Mouse (Mus musculus) stomach, postnatal 0 days (tissue): Measurements from ENCODE around the gene Arhgap15. TPM values are rescaled to one million over a fixed set of nuclear protein-coding genes. Genes with fewer than 3 reads are reported as not detected.

Experiments
- ATAC-seq: fragments of 200-750 bp; cut with Nextera tagmentation; 2 replicates; pipeline ENCODE4 v1.8.0; 2017; ENCODE audit not compliant: low FRiP score, low TSS enrichment
- DNase-seq: peaks from one replicate; pipeline ENCODE4 v3.0.0-alpha.2; 2016; ENCODE audit warnings: low spot score
- H3K27ac ChIP-seq: fragments of 300-500 bp; sonication (generic); replicated peaks from 2 replicates; pipeline ENCODE4 v1.5.1; 2014; ENCODE audit warnings: mild to moderate bottlenecking, control low read depth
- H3K27me3 ChIP-seq: fragments of 300-500 bp; sonication (generic); 2 replicates; pipeline ENCODE4 v1.6.1; 2014; ENCODE audit warnings: low read length; ENCODE audit not compliant: control insufficient read depth, insufficient read depth
- H3K36me3 ChIP-seq: fragments of 300-500 bp; sonication (generic); 2 replicates; pipeline ENCODE4 v1.6.1; 2014; ENCODE audit warnings: low read length, mixed read lengths; ENCODE audit not compliant: control insufficient read depth, insufficient read depth
- H3K4me1 ChIP-seq: fragments of 300-500 bp; sonication (generic); replicated peaks from 2 replicates; pipeline ENCODE4 v1.6.1; 2014; ENCODE audit warnings: antibody characterized with exemption; ENCODE audit not compliant: control insufficient read depth, insufficient read depth
- H3K4me2 ChIP-seq: fragments of 300-500 bp; sonication (generic); replicated peaks from 2 replicates; pipeline ENCODE4 v1.6.1; 2014; ENCODE audit warnings: low read depth, mild to moderate bottlenecking, control low read depth, moderate library complexity
- H3K4me3 ChIP-seq: fragments of 300-500 bp; sonication (generic); 2 replicates; pipeline ENCODE4 v1.5.1; 2014; ENCODE audit warnings: low read depth, low read length, control low read depth
- H3K9ac ChIP-seq: fragments of 300-500 bp; sonication (generic); 2 replicates; pipeline ENCODE4 v1.6.1; 2014; ENCODE audit warnings: mild to moderate bottlenecking, low read length, control low read depth, mixed read lengths
- H3K9me3 ChIP-seq: fragments of 300-500 bp; sonication (generic); 2 replicates; pipeline ENCODE4 v1.6.1; 2016; ENCODE audit warnings: low read length; ENCODE audit not compliant: control insufficient read depth
- CTCF ChIP-seq: IDR thresholded peaks from 2 replicates; pipeline ENCODE4 v1.5.1; 2016; ENCODE audit warnings: antibody characterized with exemption, low read depth, mild to moderate bottlenecking, moderate library complexity
- EP300 ChIP-seq: optimal IDR thresholded peaks from 2 replicates; pipeline ENCODE3; 2016; ENCODE audit warnings: antibody characterized with exemption
- WGBS: fragments of 180-500 bp; shearing (Covaris S2); extraction: QIAGEN DNeasy Blood & Tissue Kit; methylation state at CpG from one replicate; pipeline ENCODE4 v1.1.7; 2014; 5-methylcytosine and 5-hydroxymethylcytosine counted together
- polyA plus RNA-seq: library from polyadenylated mRNA; unstranded; fragments of >200 nt; fragmentation: Nextera tagmentation; extraction: Ambion mirVana; gene quantifications from 2 replicates; pipeline ENCODE4 v1.2.1, GENCODE M21; 2015

Gene Arhgap15
- polyA plus RNA-seq, 1 experiment from 2014 or later, result 0.93 TPM

- ATAC-seq, result no peak
- no peaks in the 10 kb centered on the region for H3K4me1 ChIP-seq
- 82% methylated on average over 3 of the region's 3 CpGs for WGBS
- no peak for TF ChIP-seq EP300
- TF ChIP-seq CTCF, result no peak
- no peak overlapping the region for H3K9ac ChIP-seq
- H3K27me3 ChIP-seq, result no peaks in the 10 kb centered on the region
- H3K36me3 ChIP-seq, result no peaks in the 10 kb centered on the region
- H3K27ac ChIP-seq, result no peak overlapping the region
- H3K9me3 ChIP-seq, result no peaks in the 10 kb centered on the region
- DNase-seq, result no peak
- no peak overlapping the region for H3K4me3 ChIP-seq
- H3K4me2 ChIP-seq, result no peak overlapping the region
Observed at GRCm38 (mm10) chr2:44309124-44309523, 560.5 kb downstream of the Arhgap15 start.

- no peak overlapping the region for H3K9ac ChIP-seq
- H3K4me3 ChIP-seq, result no peak overlapping the region
- H3K36me3 ChIP-seq, result no peaks in the 10 kb centered on the region
- no peaks in the 10 kb centered on the region for H3K4me1 ChIP-seq
- no peak for TF ChIP-seq CTCF
- no peak for TF ChIP-seq EP300
- DNase-seq, result no peak
- no peak overlapping the region for H3K4me2 ChIP-seq
- WGBS, result 73% methylated on average over 1 of the region's 1 CpGs
- ATAC-seq, result no peak
- H3K27me3 ChIP-seq, result no peaks in the 10 kb centered on the region
- H3K27ac ChIP-seq, result no peak overlapping the region
- H3K9me3 ChIP-seq, result no peaks in the 10 kb centered on the region
Observed at GRCm38 (mm10) chr2:44309556-44309955, 560.9 kb downstream of the Arhgap15 start.

GRCm38 (mm10) chr2:44310095-44310748 is 561.6 kb downstream of the Arhgap15 start:
- no peak overlapping the region for H3K27ac ChIP-seq

GRCm38 (mm10) chr2:44311216-44311615 is 562.6 kb downstream of the Arhgap15 start:
- ATAC-seq (no peak), DNase-seq (no peak)
- Histone ChIP-seq H3K27ac (no peak overlapping the region), H3K36me3 (no peaks in the 10 kb centered on the region), H3K9ac (no peak overlapping the region), H3K4me2 (0 out of 2 replicates have a peak overlapping the region, but pooled peaks have one; percentile 14), H3K4me3 (no peak overlapping the region), H3K4me1 (no peaks in the 10 kb centered on the region), H3K9me3 (no peaks in the 10 kb centered on the region), H3K27me3 (no peaks in the 10 kb centered on the region)
- 38% methylated on average over 10 of the region's 10 CpGs for WGBS
- TF ChIP-seq CTCF (no peak), EP300 (no peak)

More at GRCm38 (mm10) chr2:44310095-44310748, 561.6 kb downstream of the Arhgap15 start:
- H3K9ac ChIP-seq, result no peak overlapping the region
- no peaks in the 10 kb centered on the region for H3K9me3 ChIP-seq
- no peaks in the 10 kb centered on the region for H3K27me3 ChIP-seq
- ATAC-seq (no peak), DNase-seq (no peak)
- no peaks in the 10 kb centered on the region for H3K36me3 ChIP-seq
- 86% methylated on average over 11 of the region's 11 CpGs for WGBS
- no peaks in the 10 kb centered on the region for H3K4me1 ChIP-seq
- H3K4me2 ChIP-seq, result no peak overlapping the region
- H3K4me3 ChIP-seq, result no peak overlapping the region
- no peak for TF ChIP-seq EP300
- no peak for TF ChIP-seq CTCF

GRCm38 (mm10) chr2:44313573-44313972 is 564.9 kb downstream of the Arhgap15 start:
- no peak overlapping the region for H3K4me3 ChIP-seq
- no peak for TF ChIP-seq EP300
- TF ChIP-seq CTCF, result no peak
- H3K4me2 ChIP-seq, result no peak overlapping the region
- ATAC-seq (no peak), DNase-seq (no peak)
- no peak overlapping the region for H3K9ac ChIP-seq
- 73% methylated on average over 3 of the region's 3 CpGs for WGBS
- no peaks in the 10 kb centered on the region for H3K4me1 ChIP-seq
- H3K27me3 ChIP-seq, result no peaks in the 10 kb centered on the region
- no peaks in the 10 kb centered on the region for H3K9me3 ChIP-seq
- no peak overlapping the region for H3K27ac ChIP-seq
- no peaks in the 10 kb centered on the region for H3K36me3 ChIP-seq

- H3K4me3 ChIP-seq, result no peak overlapping the region
- DNase-seq (no peak), ATAC-seq (no peak)
- no peak overlapping the region for H3K9ac ChIP-seq
- H3K27me3 ChIP-seq, result no peaks in the 10 kb centered on the region
- no peak overlapping the region for H3K4me2 ChIP-seq
- WGBS, result 78% methylated on average over 6 of the region's 6 CpGs
- no peaks in the 10 kb centered on the region for H3K9me3 ChIP-seq
- H3K27ac ChIP-seq, result no peak overlapping the region
- H3K36me3 ChIP-seq, result no peaks in the 10 kb centered on the region
- TF ChIP-seq CTCF (no peak), EP300 (no peak)
- no peaks in the 10 kb centered on the region for H3K4me1 ChIP-seq
Observed at GRCm38 (mm10) chr2:44318436-44318835, 569.8 kb downstream of the Arhgap15 start.
